Mouse (Mus musculus) subcutaneous adipose tissue, adult 2 months (tissue): ENCODE measurements around the gene Zscan12. TPM values are rescaled to one million over a fixed set of nuclear protein-coding genes. Genes with fewer than 3 reads are reported as not detected.

Experiments
- polyA plus RNA-seq: library from polyadenylated mRNA; depleted of rRNA; stranded (reverse); fragments of >200 nt; gene quantifications from 2 replicates; pipeline ENCODE4 v1.2.3, GENCODE M21; 2012; ENCODE audit warnings: low replicate concordance; rRNA removed

Zscan12 gene
- 2.0 and 2.8 TPM in 2 replicates for polyA plus RNA-seq

GRCm38 (mm10) chr13:21362621-21363248 is at the start of gene Zscan12:
Gene Zscan12, plus strand, starts transcription at chr13:21362820.

DNA sequence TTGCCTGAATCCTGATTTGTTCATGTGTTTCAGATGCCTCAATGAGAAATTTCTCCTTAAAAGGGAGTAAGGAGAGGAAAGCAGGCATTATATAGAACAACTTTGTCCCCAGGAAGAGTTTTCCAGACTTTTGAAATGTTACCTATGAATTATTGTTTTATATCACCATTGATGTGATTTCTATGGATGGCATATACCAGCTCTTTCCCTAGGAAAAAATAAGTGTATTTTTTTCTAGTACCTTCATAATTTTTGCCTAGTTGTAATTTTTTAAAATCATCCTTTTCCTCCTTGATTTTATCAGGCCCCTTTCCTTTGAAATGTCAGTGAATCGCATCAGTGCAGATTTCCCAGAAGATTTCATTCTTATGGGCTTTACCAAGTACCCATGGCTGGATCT is 16.0 kb upstream of the Zscan12 start, which contains the start of gene Olfr1367:
TSS of gene Olfr1367 (plus strand) at position 301 of the 400 bp plus-strand sequence.

GRCm38 (mm10) chr13:21402287-21402846 is 39.7 kb downstream of the Zscan12 start, which contains the start of gene Zkscan3:
Gene Zkscan3, minus strand, starts transcription at chr13:21402755.

Other genes with a start within 250 kb of the Zscan12 start
- gene Olfr263, start 233.2 kb upstream of the Zscan12 start, polyA plus RNA-seq = not detected in 2 replicates
- not detected in 2 replicates for gene Olfr1368, start 217.0 kb upstream of the Zscan12 start, polyA plus RNA-seq
- 22.1 and 55.9 TPM in 2 replicates for gene Trim27, start 183.4 kb upstream of the Zscan12 start, polyA plus RNA-seq
- gene Gpx5, start 70.1 kb upstream of the Zscan12 start, polyA plus RNA-seq = 1.5 and 7.6 TPM in 2 replicates
- not detected in 2 replicates for gene Gpx6, start 50.7 kb upstream of the Zscan12 start, polyA plus RNA-seq
- not detected in 2 replicates for gene Olfr1367, start 15.9 kb upstream of the Zscan12 start, polyA plus RNA-seq
- 30.6 and 33.3 TPM in 2 replicates for gene Zkscan3, start 39.9 kb downstream of the Zscan12 start, polyA plus RNA-seq
- gene Pgbd1, start 78.2 kb downstream of the Zscan12 start, polyA plus RNA-seq = 0.10 and 0.62 TPM in 2 replicates
- gene Zscan26, start 90.9 kb downstream of the Zscan12 start, polyA plus RNA-seq = 24.0 and 27.9 TPM in 2 replicates
- 0.72 and 1.1 TPM in 2 replicates for gene Nkapl, start 105.7 kb downstream of the Zscan12 start, polyA plus RNA-seq
- gene Zkscan4, start 116.1 kb downstream of the Zscan12 start, polyA plus RNA-seq = 2.1 and 2.2 TPM in 2 replicates
- gene Gm10065, start 116.6 kb downstream of the Zscan12 start, polyA plus RNA-seq = not detected in 2 replicates
- 0.24 and 0.27 TPM in 2 replicates for gene AK157302, start 132.4 kb downstream of the Zscan12 start, polyA plus RNA-seq
- gene Gm11273, start 138.6 kb downstream of the Zscan12 start, polyA plus RNA-seq = 17.1 and 26.1 TPM in 2 replicates
- 4.9 and 7.2 TPM in 2 replicates for gene Zkscan8, start 168.3 kb downstream of the Zscan12 start, polyA plus RNA-seq
- gene Olfr1366, start 180.0 kb downstream of the Zscan12 start, polyA plus RNA-seq = not detected in 2 replicates
- gene Olfr1535, start 197.1 kb downstream of the Zscan12 start, polyA plus RNA-seq = not detected in 2 replicates
- not detected in 2 replicates for gene Olfr1364, start 218.9 kb downstream of the Zscan12 start, polyA plus RNA-seq